Mouse (Mus musculus): ENCODE measurements around the gene Med24.

The Med24 gene

DNA sequence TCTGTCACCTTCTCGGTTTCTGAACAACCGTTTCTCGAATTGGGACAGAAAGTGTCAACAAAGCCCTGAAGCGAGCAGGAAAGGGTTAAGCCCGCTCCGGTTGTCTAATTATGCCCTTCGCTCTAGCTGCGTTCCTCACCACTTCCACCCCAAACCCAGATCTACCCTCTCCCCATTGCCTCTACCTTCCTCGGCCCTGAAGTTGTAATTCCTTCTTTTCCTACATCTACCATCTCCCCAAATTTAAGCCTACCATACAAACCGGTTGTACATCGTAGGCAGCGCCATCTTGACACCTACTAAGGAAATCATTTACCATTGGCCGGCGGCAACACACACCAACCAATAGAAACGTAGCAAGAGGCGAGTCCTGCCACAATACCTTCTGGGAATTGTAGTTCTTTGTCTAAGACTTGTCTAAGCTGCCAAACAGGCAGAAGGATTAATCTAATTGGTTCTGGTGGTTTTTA, at the start of gene Med24:
Gene Med24 (minus strand): TSS at position 317 of the 470 bp plus-strand sequence.
- DNase-seq (ENCODE audit: low read depth, low spot score), result peak; percentile 86

DNA sequence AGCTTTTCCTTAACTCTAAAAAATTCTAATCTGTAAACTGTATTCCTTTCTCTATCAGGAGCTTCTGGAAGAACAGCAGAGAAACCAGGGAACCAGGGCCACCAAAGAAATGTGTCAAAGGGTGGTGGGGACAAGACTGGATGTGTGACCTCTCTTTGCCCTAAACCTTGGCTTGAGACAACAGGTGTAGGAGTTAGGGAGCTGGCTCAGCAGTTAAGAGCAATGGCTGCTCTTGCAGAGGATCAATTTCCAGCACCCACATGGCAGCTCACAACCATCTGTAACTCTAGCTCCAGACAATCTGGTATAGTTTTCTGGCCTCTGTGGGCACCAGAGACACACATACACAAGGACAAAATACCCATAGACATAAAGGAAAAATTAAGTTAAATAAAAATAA, 48.7 kb upstream of the Med24 start:
- DNase-seq (ENCODE audit: low read depth, low spot score), result no peak

DNA sequence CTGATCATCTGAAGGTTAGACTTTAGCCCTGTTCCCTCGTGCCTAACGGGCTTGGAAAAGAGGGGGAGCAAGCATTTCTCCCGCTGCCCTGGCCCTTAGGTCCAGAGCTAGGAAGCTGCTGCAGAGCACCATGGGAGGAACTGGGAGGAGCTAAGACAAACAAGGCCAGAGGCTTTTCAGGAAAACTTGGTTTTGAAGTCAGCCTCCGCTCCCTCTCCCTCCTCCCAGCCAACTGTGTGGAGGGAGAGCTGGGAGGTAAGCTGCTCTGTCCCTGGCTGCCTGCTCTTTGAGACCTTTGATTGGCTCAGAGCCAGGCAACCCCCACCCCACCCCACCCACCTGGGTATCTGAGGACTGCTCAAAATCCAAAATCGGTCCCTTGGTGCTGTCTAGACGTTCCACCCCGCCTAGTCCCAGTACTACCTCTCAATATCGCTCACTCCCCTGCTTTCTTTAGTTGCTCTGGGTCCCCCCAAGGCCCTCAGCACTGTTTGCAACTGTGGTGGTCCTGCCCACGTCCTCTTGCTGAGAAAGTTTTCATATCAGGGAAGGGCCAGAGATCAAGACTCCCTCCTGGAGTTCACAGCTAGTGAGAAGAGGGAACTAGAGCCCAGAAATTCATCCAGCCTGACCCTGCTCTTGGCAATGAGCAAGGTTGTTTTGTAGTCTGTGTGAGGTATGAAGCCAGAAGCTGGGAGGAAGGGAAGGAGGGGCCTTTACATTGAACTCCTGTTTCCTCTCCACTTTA, 47.8 kb upstream of the Med24 start:
- DNase-seq (ENCODE audit: low read depth, low spot score), result peak; percentile 86

DNA sequence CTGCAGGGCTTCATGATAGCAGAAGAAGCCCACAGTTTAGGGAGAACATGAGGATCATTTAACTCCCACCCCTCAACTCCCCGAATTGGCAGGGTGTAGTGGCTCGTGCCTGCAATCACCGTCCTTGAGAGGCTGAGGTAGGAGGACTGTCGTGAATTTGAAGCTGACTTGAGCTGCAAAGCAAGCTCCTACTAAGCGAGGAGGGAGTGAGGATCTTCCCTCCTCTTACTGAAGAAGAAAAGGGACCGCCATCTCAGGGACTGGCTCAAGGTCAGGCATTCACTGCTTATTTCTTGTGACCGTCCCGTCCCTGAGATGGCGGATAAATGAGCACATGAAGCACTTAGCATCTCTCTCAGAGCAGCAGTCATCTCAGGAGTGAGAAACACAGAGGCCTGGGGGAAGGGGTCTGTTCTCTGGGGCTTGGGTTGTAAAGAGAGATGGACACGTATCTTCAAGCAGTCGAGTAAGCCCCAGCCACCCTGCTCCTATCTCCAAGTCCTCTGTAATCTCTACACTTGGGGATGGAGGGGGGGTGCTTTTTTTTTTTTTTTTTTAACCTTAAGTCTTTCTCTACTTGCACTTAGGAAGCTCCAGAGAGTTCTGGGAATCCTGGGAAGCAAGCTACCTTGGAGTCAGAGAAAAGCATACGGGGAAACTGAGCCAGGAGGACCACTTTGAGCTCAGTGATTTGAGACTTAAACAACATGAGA, 47.0 kb upstream of the Med24 start:
- no peak for DNase-seq (ENCODE audit: low read depth, low spot score)

DNA sequence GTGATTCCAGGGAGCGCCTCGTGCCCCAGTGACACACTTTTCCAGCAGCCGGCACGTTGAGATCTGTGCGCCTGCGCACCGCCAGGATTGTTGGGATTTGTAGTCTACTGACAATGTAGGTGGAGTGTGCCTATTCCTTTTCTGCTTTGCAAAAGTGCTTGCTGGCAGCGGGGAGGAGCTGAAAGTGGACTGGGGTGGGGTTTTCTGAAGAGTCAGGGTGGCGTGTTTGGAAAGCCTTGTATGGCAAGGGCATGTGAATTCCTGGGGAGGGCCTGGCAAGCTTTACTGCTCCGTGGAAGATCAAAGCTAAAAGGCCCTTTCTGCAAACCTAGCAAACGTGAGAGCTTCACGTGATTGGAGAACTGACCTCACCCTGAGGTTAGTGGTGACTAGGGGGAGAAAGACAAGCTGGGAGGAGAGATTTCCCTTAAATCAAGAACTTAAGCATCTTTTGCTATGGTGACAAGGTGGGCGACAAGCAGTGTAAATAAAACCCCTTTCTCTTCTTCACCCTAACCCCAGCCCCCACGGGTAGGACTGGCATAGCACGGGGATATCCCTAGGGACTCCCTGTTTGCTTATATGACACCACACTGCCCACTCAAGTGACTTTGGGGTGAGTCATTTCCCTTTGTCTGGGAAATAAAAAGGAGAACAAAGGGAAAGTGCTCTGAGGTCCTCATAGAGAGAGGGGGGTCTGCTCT, 46.3 kb upstream of the Med24 start:
- peak; percentile 100 for DNase-seq (ENCODE audit: low read depth, low spot score)

DNA sequence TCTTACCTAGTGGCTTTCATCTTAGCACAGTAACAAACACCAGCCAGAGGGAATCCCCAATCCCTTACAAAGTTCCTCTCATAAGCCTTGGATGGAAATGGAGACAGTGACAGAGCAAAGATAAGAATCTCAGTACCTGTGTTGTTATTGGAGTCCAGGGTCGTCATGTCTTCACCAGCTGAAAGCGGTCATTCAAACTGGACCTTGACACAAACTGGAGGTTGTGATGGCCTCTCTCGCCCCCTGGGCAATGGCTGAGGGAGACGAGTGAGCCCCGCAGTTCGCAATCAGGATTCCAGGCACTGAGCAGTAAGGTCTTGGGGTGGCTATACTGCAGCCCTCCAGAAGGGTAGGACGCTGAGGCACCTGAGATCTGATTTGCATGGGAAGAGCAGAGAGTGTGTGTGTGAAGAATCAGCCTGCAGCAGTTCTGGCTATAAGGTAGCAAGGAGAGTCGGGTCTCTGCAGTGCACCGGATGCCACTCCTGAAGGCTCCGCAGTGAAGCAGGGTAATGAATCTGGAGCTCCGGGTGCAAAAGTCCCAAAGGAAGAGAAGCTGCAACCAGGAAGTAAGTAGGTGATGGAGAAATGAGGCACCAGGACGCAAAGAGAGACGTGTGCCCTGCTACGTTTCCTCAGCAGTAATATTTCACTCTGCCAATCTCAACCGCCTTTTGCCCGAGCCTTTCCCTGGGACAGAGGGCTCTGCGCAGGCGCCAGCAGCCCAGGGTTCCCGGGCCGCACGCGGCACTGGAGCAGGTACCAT, 45.5 kb upstream of the Med24 start, which contains the start of gene Nr1d1:
Gene Nr1d1 (minus strand): TSS at position 752 of the 766 bp plus-strand sequence.
- DNase-seq (ENCODE audit: low read depth, low spot score), result peak; percentile 21

DNA sequence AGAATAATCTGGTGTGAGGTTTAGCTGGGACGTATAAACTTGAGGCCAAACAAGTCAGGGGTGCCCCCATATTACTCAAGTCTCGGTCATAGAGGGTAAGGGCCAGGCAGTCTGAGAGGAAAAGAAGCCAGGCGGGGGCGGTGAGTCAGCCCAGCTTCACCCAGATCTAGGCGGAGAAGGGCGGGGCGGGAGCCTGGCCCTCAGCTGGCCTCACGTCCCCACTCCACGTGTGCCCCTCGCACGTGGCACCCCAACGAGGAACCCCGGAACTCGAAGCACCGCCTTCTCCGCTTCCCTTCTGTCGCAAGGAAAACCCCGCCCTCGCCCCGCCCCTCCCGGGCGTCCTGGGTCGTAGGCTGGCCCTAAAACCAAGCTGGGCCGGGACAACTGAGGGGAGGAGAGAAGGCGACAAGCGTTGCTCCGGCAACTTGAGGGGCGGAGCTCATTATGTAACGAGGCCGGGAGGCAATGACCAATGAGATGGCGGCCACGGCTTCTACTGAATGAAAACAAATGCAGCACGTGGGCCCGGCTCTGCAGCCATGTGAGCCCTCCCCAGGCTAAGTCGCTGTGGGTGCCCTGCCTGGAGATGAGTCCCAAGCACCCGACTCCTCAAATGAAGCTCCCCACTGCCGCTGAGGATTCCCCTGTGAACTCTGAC, 44.5 kb upstream of the Med24 start:
- DNase-seq (ENCODE audit: low read depth, low spot score), result peak; percentile 100

DNA sequence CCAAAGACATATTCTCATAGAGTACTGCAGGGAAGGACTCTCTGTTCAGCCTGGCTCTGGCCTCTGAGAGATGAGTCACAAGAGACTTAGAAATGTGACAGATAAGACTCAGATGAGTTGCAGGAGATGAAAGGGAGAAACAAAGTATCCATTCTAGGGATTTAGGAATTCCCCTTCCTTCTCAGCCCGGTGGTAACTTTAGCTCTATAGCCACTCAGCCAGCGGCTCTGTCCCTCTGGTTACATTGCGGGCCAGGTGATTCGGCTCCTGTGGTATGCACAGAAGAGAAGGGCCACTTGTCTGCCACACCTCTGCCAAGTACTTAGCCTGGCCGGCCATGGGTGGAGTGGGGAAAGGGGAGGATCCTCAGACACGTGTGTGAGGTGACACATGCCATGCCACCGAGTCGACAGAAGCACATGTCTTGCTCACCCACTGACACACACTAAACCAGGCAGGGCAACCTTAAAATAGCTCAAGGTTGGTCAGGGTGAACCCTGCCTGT, 43.5 kb upstream of the Med24 start:
- peak; percentile 98 for DNase-seq (ENCODE audit: low read depth, low spot score)

DNA sequence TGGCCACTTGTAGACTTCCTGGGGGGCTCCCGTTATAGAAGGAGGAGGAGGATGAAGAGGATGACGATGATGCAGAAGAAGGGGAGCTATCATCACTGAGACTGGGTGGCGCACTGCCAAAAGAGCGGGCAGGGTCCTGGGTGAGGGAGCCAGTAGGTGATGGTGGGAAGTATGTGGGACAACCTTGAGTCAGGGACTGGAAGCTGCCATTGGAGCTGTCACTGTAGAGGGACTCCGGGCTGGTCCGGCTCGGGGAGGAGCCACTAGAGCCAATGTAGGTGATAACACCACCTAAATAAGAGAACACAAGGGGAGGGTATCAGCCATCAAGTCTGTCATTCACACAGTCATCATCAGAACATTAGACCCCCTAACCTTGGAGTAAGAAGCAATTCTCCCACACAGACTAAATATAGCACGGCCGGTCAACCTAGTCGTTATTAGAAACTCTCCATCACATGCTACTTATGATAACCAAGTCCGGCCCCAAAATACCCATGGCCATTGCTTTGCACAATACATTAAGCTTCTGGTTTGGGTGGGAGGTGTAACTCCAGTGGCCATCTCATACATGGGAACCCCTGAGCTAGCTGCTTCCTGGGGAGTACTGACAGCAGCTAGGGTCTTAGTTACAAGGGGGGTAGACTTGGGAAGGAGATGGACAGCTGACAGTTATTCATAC, 42.8 kb upstream of the Med24 start:
- peak; percentile 52 for DNase-seq (ENCODE audit: low read depth, low spot score)

DNA sequence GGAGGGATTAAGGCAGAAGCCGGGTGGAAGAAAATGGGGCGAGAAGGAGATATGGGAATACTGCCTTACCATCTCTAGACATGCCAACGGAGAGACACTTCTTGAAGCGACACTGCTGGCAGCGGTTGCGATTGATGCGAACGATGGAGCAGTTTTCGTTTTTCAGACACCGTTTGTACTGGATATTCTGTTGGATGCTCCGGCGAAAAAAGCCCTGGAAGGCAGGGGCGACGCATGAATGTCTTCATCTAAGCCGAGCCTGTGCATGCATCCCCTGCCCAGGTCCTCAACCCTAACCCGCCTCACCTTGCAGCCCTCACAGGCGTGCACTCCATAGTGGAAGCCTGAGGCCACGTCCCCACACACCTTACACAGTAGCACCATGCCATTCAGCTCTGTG, 41.9 kb upstream of the Med24 start:
- no peak for DNase-seq (ENCODE audit: low read depth, low spot score)

DNA sequence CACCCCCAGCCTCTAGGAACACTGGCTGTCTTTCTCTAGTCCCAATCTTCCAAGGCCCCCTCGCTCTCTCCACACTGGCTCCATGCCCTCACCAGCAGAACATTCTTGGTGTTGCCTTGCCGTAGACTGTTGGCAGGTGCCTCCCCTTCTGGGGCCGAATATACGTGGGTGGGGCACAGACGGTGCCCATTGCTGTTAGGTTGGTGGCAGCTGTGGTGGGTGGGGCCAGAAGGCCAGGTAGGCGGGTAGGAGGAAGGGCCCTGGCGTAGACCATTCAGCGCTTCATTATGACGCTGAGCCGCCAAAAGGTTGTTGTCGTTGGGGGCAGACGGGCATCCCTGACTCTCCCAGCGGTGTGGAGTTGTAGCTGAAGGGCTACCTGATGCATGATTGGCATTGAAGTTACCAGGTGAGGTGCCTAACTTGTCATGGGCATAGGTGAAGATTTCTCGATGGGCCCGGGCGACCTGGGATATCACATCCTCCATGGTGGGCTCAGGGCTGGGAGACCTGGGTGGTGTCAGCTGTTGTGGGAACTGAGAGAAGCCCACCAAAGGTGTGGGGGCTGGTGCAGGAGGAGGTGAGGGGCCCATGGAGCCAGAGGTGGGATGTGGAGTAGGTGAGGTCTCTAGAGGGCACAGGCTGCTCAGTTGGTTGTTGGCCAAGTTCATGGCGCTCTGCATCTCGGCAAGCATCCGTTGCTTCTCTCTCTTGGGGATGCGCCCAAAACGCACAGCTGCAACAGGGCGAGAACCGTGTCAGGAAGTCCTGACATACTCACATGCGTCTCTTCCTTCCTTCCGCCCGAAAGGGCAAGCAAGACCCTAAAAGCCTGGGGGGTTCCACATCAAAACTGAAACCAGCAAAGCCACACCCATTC, 41.1 kb upstream of the Med24 start:
- peak; percentile 55 for DNase-seq (ENCODE audit: low read depth, low spot score)

DNA sequence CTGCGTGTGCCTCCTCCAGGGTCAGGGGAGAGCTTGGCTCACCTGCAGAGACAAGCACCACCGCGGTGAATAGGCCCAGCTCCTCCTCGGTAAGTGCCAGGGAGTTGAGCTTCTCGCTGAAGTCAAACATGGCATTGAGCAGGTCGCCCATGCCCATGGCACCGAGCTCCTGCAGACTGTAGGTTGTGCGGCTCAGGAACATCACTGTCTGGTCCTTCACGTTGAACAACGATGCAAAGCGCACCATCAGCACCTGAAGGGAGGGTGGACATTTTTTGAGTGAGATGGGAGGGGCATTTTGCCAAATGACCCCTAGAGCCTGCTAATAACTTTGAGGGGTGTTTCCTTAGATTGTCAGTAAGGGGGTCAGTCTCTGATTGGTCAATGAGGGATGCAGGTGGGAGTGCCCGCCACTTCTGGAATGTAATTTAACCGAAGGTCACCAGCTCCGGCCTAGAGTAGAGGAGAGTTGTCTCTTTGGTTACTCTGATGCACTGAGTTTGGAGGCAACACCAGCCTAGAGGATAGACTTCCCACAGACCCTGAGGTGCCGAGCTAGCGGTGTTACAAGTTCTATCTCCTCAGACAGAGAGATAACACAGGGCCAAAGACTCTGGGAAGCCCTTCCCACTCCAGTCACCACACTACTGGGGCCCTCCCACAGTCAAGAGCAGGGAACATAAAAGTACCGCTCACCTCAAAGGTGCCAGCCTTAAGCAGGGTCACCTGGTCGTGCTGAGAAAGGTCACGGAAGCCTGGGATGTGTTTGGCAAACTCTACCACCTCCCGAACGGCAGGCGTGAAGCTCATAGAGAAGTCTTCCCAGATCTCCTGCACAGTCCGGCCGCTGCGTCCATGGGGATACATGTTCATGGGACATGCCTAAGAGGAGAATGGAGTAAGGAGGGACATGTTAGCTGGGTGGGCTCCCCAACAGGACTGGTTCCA, 40.0 kb upstream of the Med24 start:
- DNase-seq (ENCODE audit: low read depth, low spot score), result peak; percentile 17

DNA sequence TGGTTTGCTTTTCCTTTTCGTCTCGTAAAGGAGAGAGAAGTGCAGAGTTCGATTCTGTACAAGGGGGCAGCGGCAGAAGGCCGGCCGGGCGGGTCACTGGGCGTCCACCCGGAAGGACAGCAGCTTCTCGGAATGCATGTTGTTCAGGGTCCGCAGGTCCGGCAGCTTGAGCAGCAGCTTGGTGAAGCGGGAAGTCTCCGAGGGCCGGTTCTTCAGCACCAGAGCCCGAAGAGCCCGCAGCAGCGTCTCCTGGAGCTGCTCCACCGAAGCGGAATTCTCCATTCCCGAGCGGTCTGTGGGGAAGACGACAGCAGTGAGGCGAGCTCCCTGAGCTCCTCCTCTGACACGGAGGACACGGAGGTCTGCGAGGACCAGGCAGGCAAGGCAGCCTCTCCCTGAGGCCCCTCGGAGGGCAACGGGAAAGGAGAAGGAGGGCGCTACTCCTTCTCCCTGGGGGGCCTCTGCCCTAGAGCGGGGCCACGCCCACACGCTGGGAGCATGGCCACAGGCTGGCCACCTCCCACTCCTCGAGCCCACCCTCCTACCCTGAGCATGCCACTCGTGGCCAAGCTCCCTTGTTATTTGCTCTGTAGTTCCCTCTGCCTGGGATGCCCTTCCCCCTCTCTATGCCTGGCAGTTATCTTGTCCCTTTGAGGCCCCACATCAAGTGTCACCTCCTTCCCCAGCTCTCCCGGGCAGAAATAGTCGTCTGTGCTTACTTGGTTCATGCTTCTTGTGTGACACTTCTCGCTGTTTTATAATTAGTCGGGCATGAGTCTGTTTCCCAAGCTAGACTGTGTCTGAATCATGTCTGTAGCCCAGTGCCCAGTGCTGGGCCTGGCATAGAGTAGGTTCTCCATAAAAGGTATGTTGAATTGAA, 39.1 kb upstream of the Med24 start:
- peak; percentile 82 for DNase-seq (ENCODE audit: low read depth, low spot score)

DNA sequence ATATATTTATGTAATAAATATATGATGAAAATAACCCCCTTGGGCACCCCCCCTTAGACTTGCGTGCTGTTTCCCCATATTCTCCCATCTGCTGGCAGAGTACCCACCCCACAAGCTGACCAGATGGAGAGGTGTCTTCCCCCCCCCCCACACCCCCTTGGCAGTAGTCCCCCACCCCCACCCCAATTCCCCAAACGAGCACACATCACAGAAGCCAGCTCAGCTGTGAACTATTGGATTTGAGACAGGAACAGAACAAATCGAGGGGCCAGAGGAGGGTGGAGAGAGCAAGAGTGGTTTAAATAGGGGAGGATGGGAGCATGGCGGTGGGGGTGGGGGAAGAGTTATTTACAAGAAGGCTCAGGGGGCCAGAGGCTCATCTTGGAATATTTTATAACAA, 38.5 kb upstream of the Med24 start:
- peak; percentile 46 for DNase-seq (ENCODE audit: low read depth, low spot score)

DNA sequence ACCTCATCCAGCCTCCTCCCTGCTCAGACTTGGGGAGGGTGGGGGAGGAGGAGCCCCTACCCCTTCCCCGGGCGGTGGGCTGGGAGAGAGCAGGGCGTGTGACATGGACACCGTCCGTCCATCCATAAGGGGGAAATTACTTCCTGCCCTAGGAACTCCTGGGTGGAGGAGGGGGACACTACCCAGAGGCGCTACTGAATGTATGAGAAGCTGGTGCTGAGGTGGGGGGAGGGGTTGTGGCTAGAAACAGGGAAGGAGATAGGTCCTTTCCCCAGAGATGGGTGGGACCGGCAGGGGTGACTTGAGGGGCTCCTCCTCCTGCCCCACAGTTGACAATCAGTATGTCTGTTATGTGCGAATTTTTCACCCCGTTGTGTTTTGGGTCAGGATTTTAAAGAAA, 38.0 kb upstream of the Med24 start:
- no peak for DNase-seq (ENCODE audit: low read depth, low spot score)

DNA sequence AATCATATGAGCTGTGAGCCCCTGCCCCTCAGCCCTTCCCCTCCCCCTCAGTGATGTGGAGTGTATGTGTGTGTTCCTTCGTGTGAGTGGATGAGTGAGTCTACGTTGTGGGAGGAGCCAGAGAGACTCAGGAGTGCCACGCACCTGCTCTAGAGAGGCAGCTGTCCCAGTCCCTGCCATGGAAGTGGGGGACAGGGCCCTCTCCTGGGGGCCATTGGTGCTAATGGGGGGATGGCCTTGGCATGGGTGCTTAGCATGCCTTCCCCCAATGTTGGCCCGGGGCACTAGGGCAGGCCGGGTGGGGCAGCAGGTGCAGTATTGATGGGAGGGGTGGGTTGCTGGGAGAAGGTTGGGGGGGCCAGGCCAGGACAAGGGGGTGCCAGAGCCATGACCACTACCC, 37.6 kb upstream of the Med24 start:
- DNase-seq (ENCODE audit: low read depth, low spot score), result no peak

DNA sequence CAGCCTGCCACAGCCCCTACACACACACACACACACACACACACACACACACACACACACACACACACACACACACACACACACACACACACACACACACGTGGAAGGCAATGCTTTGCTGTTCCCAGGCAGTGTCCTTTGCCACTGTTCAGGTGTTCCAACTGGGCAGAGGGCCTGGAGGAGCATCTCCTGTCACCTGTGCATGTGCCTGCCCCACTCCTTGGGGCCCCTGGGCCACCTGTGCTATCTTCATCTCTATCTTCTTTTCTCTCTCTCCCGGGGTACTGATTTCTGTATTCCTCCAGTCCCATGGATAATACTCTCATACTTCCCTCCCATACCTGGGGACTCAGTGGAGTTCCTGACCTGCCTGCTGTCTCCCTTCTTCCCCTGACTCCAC, 37.1 kb upstream of the Med24 start:
- DNase-seq (ENCODE audit: low read depth, low spot score), result peak; percentile 34

All from skeletal muscle tissue, adult 2 months (tissue).